Mouse (Mus musculus) MEL (cell line): ENCODE data around the gene Pop5. TPM values are rescaled to one million over a fixed set of nuclear protein-coding genes. Genes with fewer than 3 reads are reported as not detected.

ENCODE experiments used
- DNase-seq: peaks from one replicate; pipeline ENCODE4 v3.0.0; 2011; ENCODE audit warnings: low read depth, low spot score
- H3K27ac ChIP-seq: 2 replicates; pipeline ENCODE4 v1.5.1; 2012; ENCODE audit warnings: low read depth, mild to moderate bottlenecking, control low read depth, low read length, moderate library complexity; ENCODE audit not compliant: control insufficient read depth
- H3K27me3 ChIP-seq, 2 experiments: fragments of 150-350 bp in 1 of 2; sonication (generic) in 1 of 2; 2 replicates each; pipeline ENCODE4 v1.6.1; 2012; ENCODE audit warnings: low read length in 2 of 2, mild to moderate bottlenecking in 2 of 2, improper control_type of control experiment in 1 of 2, moderate library complexity in 1 of 2; ENCODE audit not compliant: insufficient read depth in 2 of 2, control insufficient read depth in 1 of 2
- H3K36me3 ChIP-seq, 2 experiments: 2 replicates each; pipeline ENCODE4 v1.6.1; 2012 to 2014; ENCODE audit warnings: low read length in 2 of 2, improper control_type of control experiment in 1 of 2, inconsistent platforms in 1 of 2, mild to moderate bottlenecking in 1 of 2; ENCODE audit not compliant: insufficient read depth in 2 of 2, control insufficient read depth in 1 of 2
- H3K4me1 ChIP-seq, 2 experiments: fragments of 150-350 bp in 1 of 2; sonication (generic) in 1 of 2; 2 replicates each; pipeline ENCODE4 v1.6.1; 2012; ENCODE audit warnings: low read length in 2 of 2, improper control_type of control experiment in 1 of 2, mild to moderate bottlenecking in 1 of 2; ENCODE audit not compliant: insufficient read depth in 2 of 2, control insufficient read depth in 1 of 2
- H3K4me3 ChIP-seq, 2 experiments: fragments of 150-350 bp in 1 of 2; sonication (generic) in 1 of 2; 2 replicates each; pipeline ENCODE4 v1.5.1; 2012; ENCODE audit warnings: low read depth in 2 of 2, low read length in 2 of 2, mild to moderate bottlenecking in 2 of 2, moderate library complexity in 2 of 2, control low read depth in 1 of 2, improper control_type of control experiment in 1 of 2; ENCODE audit not compliant: control insufficient read depth in 1 of 2, insufficient read depth in 1 of 2
- H3K79me2 ChIP-seq: 2 replicates; pipeline ENCODE4 v1.6.1; 2012; ENCODE audit warnings: mild to moderate bottlenecking, low read length, moderate library complexity; ENCODE audit not compliant: control insufficient read depth, poor library complexity, insufficient read depth
- H3K9ac ChIP-seq: 2 replicates; pipeline ENCODE4 v1.6.1; 2012; ENCODE audit warnings: low read depth, mild to moderate bottlenecking, control low read depth, low read length, moderate library complexity; ENCODE audit not compliant: control insufficient read depth, poor library complexity, severe bottlenecking
- H3K9me3 ChIP-seq: fragments of 150-350 bp; sonication (generic); replicated peaks from 2 replicates; pipeline ENCODE4 v1.6.1; 2012; ENCODE audit warnings: mild to moderate bottlenecking, low read length, improper control_type of control experiment, moderate library complexity; ENCODE audit not compliant: insufficient read depth
- CHD1 ChIP-seq: IDR thresholded peaks from 2 replicates; pipeline ENCODE4 v1.6.1; 2012; ENCODE audit warnings: low read depth, mild to moderate bottlenecking, inconsistent platforms, low read length, improper control_type of control experiment
- CTCF ChIP-seq, 3 experiments: IDR thresholded peaks in 2 of 3; conservative IDR thresholded peaks in 1 of 3; 2 replicates each; pipeline ENCODE4 v1.5.1; 2011 to 2012; ENCODE audit warnings: low read length in 3 of 3, low read depth in 2 of 3, mild to moderate bottlenecking in 2 of 3, improper control_type of control experiment in 1 of 3, inconsistent platforms in 1 of 3, mixed read lengths in 1 of 3, moderate library complexity in 1 of 3; ENCODE audit not compliant: control insufficient read depth in 1 of 3, insufficient read depth in 1 of 3, poor library complexity in 1 of 3, severe bottlenecking in 1 of 3
- ETS1 ChIP-seq: IDR thresholded peaks from 2 replicates; pipeline ENCODE4 v1.6.1; 2012; ENCODE audit warnings: low read depth, mild to moderate bottlenecking, inconsistent platforms, low read length, improper control_type of control experiment, moderate library complexity
- HCFC1 ChIP-seq: IDR thresholded peaks from 2 replicates; pipeline ENCODE4 v1.6.1; 2012; ENCODE audit warnings: low read depth, mild to moderate bottlenecking, inconsistent platforms, low read length, improper control_type of control experiment, moderate library complexity
- JUND ChIP-seq: IDR thresholded peaks from 2 replicates; pipeline ENCODE4 v1.6.1; 2011; ENCODE audit warnings: low read depth, mild to moderate bottlenecking, improper control_type of control experiment, low read length
- MAZ ChIP-seq: IDR thresholded peaks from 2 replicates; pipeline ENCODE4 v1.6.1; 2012; ENCODE audit warnings: low read depth, mild to moderate bottlenecking, inconsistent platforms, low read length, improper control_type of control experiment
- MEF2A ChIP-seq: IDR thresholded peaks from 2 replicates; pipeline ENCODE4 v1.6.1; 2014; ENCODE audit warnings: low read depth, mild to moderate bottlenecking, inconsistent platforms, low read length, improper control_type of control experiment; ENCODE audit not compliant: poor library complexity, insufficient replicate concordance, severe bottlenecking; ENCODE audit errors: extremely low read depth
- MXI1 ChIP-seq: IDR thresholded peaks from 2 replicates; pipeline ENCODE4 v1.6.1; 2011; ENCODE audit warnings: mild to moderate bottlenecking, low read depth, low read length, improper control_type of control experiment
- MYB ChIP-seq: IDR thresholded peaks from 2 replicates; pipeline ENCODE4 v1.6.1; 2011; ENCODE audit warnings: mild to moderate bottlenecking, low read depth, low read length, improper control_type of control experiment
- MYC ChIP-seq: IDR thresholded peaks from 2 replicates; pipeline ENCODE4 v1.6.1; 2011; ENCODE audit warnings: low read depth, mild to moderate bottlenecking, low read length, improper control_type of control experiment, moderate library complexity
- NELFE ChIP-seq: IDR thresholded peaks from 2 replicates; pipeline ENCODE4 v1.6.1; 2011; ENCODE audit warnings: low read depth, low read length, improper control_type of control experiment
- POLR2AphosphoS2 ChIP-seq: IDR thresholded peaks from 2 replicates; pipeline ENCODE4 v1.6.1; 2011; ENCODE audit warnings: low read length, improper control_type of control experiment
- RAD21 ChIP-seq: IDR thresholded peaks from 2 replicates; pipeline ENCODE4 v1.6.1; 2011; ENCODE audit warnings: mild to moderate bottlenecking, low read depth, low read length, improper control_type of control experiment
- RCOR1 ChIP-seq: IDR thresholded peaks from 2 replicates; pipeline ENCODE4 v1.6.1; 2012; ENCODE audit warnings: low read depth, mild to moderate bottlenecking, inconsistent platforms, low read length, improper control_type of control experiment
- SIN3A ChIP-seq: IDR thresholded peaks from 2 replicates; pipeline ENCODE4 v1.6.1; 2012; ENCODE audit warnings: low read length, improper control_type of control experiment, inconsistent platforms
- SMC3 ChIP-seq: IDR thresholded peaks from 2 replicates; pipeline ENCODE4 v1.6.1; 2011; ENCODE audit warnings: low read depth, low read length, improper control_type of control experiment
- TAL1 ChIP-seq: IDR thresholded peaks from 2 replicates; pipeline ENCODE4 v1.6.1; 2012; ENCODE audit warnings: mild to moderate bottlenecking, inconsistent platforms, low read length, moderate library complexity, mixed read lengths
- TBP ChIP-seq: IDR thresholded peaks from 2 replicates; pipeline ENCODE4 v1.8.0; 2011; ENCODE audit warnings: low read depth, low read length, improper control_type of control experiment
- USF1 ChIP-seq: IDR thresholded peaks from 2 replicates; pipeline ENCODE4 v1.6.1; 2014; ENCODE audit warnings: low read depth, mild to moderate bottlenecking, inconsistent platforms, low read length, improper control_type of control experiment, moderate library complexity
- ZC3H11A ChIP-seq: IDR thresholded peaks from 2 replicates; pipeline ENCODE4 v1.6.1; 2012; ENCODE audit warnings: low read depth, mild to moderate bottlenecking, inconsistent platforms, low read length, improper control_type of control experiment
- ZKSCAN1 ChIP-seq: IDR thresholded peaks from 2 replicates; pipeline ENCODE4 v1.6.1; 2012; ENCODE audit warnings: low read depth, mild to moderate bottlenecking, inconsistent platforms, low read length, improper control_type of control experiment, moderate library complexity
- polyA plus RNA-seq, 2 experiments: library from polyadenylated mRNA; stranded (reverse) in 1 of 2; unstranded in 1 of 2; fragments of >175 nt in 1 of 2; fragments of >200 nt in 1 of 2; gene quantifications; 2 replicates each; pipeline versions ENCODE4 v1.2.1 to v1.2.4; 2012; ENCODE audit warnings: low replicate concordance in 2 of 2, low read depth in 1 of 2; ENCODE audit not compliant: insufficient read length in 2 of 2, insufficient read depth in 1 of 2, missing spikeins in 1 of 2
- total RNA-seq: library from RNA; depleted of rRNA; stranded (reverse); fragments of 300-350 nt; gene quantifications from 2 replicates; pipeline ENCODE4 v1.2.3, GENCODE M21; 2012; rRNA removed

Gene Pop5
- total RNA-seq (166 and 208 TPM in 2 replicates), polyA plus RNA-seq (100 to 1,000 TPM; 103 to 388 TPM)

GRCm38 (mm10) chr5:115235786-115236263 is at the start of gene Pop5:
Pop5 (plus strand) TSS chr5:115235836.
- peak within 1 kb of the TSS; percentile 58 for H3K27ac ChIP-seq
- no peaks in the 10 kb centered on the region for H3K27me3 ChIP-seq

GRCm38 (mm10) chr5:115186371-115187073 is 49.1 kb upstream of the Pop5 start:
- Histone ChIP-seq H3K9ac (peak overlapping the region; percentile 43), H3K9me3 (no peaks in the 10 kb centered on the region), H3K4me3 (peak overlapping the region; percentile 23 to 48), H3K27me3 (no peaks in the 10 kb centered on the region), H3K36me3 (no peaks in the 10 kb centered on the region; a peak in 1 of 4 replicates), H3K4me1 (peaks cover 0 to 5% of the 10 kb centered on the region in 2 experiments; a peak in 2 of 4 replicates), H3K27ac (no peak overlapping the region), H3K79me2 (no peaks in the 10 kb centered on the region)
- TF ChIP-seq ZKSCAN1 (no peak), SIN3A (no peak)
- DNase-seq, result no peak

More at GRCm38 (mm10) chr5:115235786-115236263, at the start of gene Pop5:
- peak within 1 kb of the TSS; percentile 75 to 80 for H3K4me3 ChIP-seq
- peaks cover 0 to 13% of the 10 kb centered on the region in 2 experiments for H3K36me3 ChIP-seq
- TF ChIP-seq ETS1, result no peak
- peak; percentile 75 for TF ChIP-seq ZC3H11A
- peak; percentile 48; the same call in 1 of the 2 replicates for TF ChIP-seq MAZ
- TF ChIP-seq JUND, result no peak
- TF ChIP-seq SMC3, result peak; percentile 70
- peak; percentile 29; the same call in 1 of the 2 replicates for TF ChIP-seq HCFC1
- no peak for TF ChIP-seq RCOR1
- no peak for TF ChIP-seq CHD1
- TF ChIP-seq TBP, result no peak
- peak; percentile 96 for TF ChIP-seq MEF2A
- TF ChIP-seq RAD21, result peak; percentile 94
- TF ChIP-seq MYB, result no peak
- TF ChIP-seq NELFE, result no peak
- TF ChIP-seq CTCF (IDR thresholded peaks at IDR 0.05 in 2 of 3, conservative IDR thresholded peaks at IDR 0.05 in 1 of 3; ENCODE audit: control insufficient read depth in 1 of 3, insufficient read depth in 1 of 3, low read depth in 2 of 3, low read length in 3 of 3, poor library complexity in 1 of 3, severe bottlenecking in 1 of 3), result peak; percentile 93 to 97 (median 95)
- TF ChIP-seq MXI1, result no peak
- TF ChIP-seq TAL1, result no peak
- TF ChIP-seq MYC, result 0 out of 2 replicates have a peak, but pooled peaks have one; percentile 24
- TF ChIP-seq POLR2AphosphoS2, result no peak
- peak; percentile 53; the same call in 1 of the 2 replicates for TF ChIP-seq SIN3A
- TF ChIP-seq USF1, result no peak
- no peaks in the 10 kb centered on the region for H3K9me3 ChIP-seq
- peak; percentile 91 for DNase-seq
- peaks cover 3 to 17% of the 10 kb centered on the region in 2 experiments; a peak in 2 of 4 replicates for H3K4me1 ChIP-seq
- peak within 1 kb of the TSS; percentile 72 for H3K9ac ChIP-seq
- peaks cover 9% of the 10 kb centered on the region for H3K79me2 ChIP-seq
